Mouse (Mus musculus): Measurements from ENCODE around the gene Clec18a. TPM values are rescaled to one million over a fixed set of nuclear protein-coding genes. Genes with fewer than 3 reads are reported as not detected.
"Not testable (repeated sequence)": the region's sequence is repeated elsewhere in the genome, so short reads cannot be mapped to it uniquely, and the experiment has no call there.

Gene Clec18a
- polyA plus RNA-seq, 1 experiment from 2014 or later, result not detected

DNA sequence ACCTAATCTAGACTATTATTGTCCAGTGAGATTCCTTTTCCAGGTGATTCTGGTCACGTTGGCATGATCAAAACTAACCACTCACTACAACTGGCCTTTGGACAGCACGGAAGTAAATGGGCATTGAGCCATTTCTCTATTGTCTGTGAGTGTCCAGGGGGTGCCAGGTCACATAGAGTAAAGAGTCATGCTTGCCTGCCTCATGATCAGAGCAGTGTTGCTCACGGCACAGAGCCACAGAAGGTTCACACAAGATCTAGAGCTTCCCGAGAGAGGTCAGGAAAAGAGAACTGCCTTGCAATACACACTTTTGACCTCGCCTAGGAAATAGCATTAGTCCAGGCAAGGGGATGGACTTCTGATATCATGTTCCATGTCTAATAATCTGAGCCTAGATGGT lies 12.8 kb downstream of the Clec18a start:
- ATAC-seq (replicated peaks; ENCODE audit: insufficient number of reproducible peaks, insufficient read depth, low FRiP score, low read depth), result no peak
- WGBS, result 56% methylated on average over 5 of the region's 5 CpGs

DNA sequence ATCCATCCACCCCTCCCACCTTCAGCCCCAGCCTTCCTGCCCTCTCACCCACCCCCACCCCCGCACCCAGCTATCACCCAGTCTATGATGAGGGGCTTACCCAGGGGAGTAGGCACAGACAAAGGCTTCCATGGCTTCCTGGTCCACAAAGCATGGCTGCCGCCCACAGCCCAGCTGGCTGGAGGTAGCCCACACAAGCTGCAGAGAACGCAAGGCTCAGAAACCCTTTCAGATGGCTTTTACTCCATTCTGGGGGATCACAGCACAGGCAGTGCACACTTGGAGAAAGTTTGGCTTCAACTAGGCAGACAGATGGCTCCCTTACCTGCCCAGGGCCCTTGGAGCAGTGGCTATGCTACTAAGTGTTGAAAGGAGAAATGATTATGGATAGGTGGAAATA lies 16.3 kb downstream of the Clec18a start:
- Histone ChIP-seq H3K4me1 (replicated peaks) (no peaks in the 10 kb centered on the region), H3K9ac (no peak overlapping the region), H3K27me3 (no peaks in the 10 kb centered on the region), H3K9me3 (replicated peaks) (no peaks in the 10 kb centered on the region), H3K36me3 (no peaks in the 10 kb centered on the region), H3K27ac (no peak overlapping the region), H3K4me3 (no peak overlapping the region), H3K4me2 (no peak overlapping the region)
- WGBS, result 78% methylated on average over 3 of the region's 3 CpGs
- no peak for ATAC-seq (replicated peaks; ENCODE audit: insufficient number of reproducible peaks, insufficient read depth, low FRiP score, low read depth)

More for the DNA sequence above, 12.8 kb downstream of the Clec18a start:
- Histone ChIP-seq H3K9ac (no peak overlapping the region), H3K27ac (no peak overlapping the region), H3K36me3 (no peaks in the 10 kb centered on the region), H3K4me2 (no peak overlapping the region), H3K4me1 (replicated peaks) (no peaks in the 10 kb centered on the region), H3K4me3 (no peak overlapping the region), H3K27me3 (no peaks in the 10 kb centered on the region), H3K9me3 (replicated peaks) (no peaks in the 10 kb centered on the region)

DNA sequence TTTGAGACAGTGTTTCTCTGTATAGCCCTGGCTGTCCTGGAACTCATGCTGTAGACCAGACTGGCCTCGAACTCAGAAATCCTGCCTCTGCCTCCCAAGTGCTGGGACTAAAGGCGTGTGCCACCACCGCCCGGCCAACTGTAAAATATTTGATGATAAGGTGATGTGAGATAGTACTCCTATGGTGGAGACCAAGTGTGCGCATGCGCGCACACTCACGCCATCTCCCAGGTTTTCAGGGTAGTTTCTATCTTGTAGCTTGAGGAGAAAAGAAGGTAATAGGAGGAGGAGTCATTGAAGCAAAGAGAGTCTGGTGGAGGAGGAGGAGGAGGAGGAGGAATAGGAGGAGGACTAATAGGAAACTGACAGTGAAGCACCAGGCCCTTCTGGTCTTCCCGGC lies 23.6 kb downstream of the Clec18a start:
- WGBS, result 82% methylated on average over 9 of the region's 9 CpGs

DNA sequence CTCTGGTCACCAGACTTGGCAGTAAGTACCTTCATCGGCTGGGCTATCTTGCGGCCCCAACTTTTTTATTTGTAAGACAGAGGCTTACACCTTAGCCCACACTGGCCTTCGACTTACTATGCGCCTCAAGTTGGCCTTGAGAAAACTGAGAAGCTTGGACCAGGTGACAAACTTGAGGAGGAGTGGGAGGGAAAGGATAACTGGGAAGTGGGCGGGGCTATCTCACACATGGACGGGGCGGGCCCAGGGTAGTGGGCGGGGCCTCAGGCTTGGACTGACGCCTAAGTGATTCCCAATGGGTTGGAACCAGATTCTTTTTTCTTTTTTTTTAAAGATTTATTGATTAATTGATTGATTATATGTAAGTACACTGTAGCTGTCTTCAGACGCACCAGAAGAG lies 24.8 kb downstream of the Clec18a start:
- Histone ChIP-seq H3K4me2 (no peak overlapping the region), H3K9ac (no peak overlapping the region), H3K27me3 (no peaks in the 10 kb centered on the region), H3K36me3 (no peaks in the 10 kb centered on the region), H3K27ac (no peak overlapping the region), H3K9me3 (replicated peaks) (no peaks in the 10 kb centered on the region), H3K4me3 (no peak overlapping the region), H3K4me1 (replicated peaks) (no peaks in the 10 kb centered on the region)
- WGBS, result 30% methylated on average over 10 of the region's 10 CpGs
- no peak for ATAC-seq (replicated peaks; ENCODE audit: insufficient number of reproducible peaks, insufficient read depth, low FRiP score, low read depth)

More for the DNA sequence above, 23.6 kb downstream of the Clec18a start:
- H3K27me3 ChIP-seq; H3K27ac ChIP-seq; ATAC-seq (replicated peaks; ENCODE audit: insufficient number of reproducible peaks, insufficient read depth, low FRiP score, low read depth); H3K4me3 ChIP-seq; H3K9me3 ChIP-seq (replicated peaks); H3K4me1 ChIP-seq (replicated peaks); H3K9ac ChIP-seq; H3K36me3 ChIP-seq; H3K4me2 ChIP-seq: not testable (repeated sequence)

DNA sequence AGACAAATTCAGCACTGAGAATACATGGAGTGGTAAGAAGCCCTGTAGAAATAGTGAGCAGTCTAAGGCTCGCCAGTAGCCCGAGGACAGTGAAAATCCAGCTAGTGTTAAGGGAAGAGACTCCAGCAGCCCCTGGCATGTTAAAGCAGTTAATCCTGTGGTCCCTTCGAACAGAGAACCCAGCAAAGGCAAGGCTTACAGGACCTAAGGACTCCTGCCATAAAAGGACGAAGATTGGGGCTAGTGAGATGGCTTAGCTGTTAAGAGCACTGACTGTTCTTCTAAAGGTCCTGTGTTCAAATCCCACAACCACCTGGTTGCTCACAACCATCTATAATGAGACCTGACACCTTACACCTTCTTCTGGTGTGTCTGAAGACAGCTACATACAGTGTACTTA lies 25.9 kb downstream of the Clec18a start:
- Histone ChIP-seq H3K4me3 (no peak overlapping the region), H3K36me3 (no peaks in the 10 kb centered on the region), H3K4me1 (replicated peaks) (peaks cover 7% of the 10 kb centered on the region; the same call in 1 of the 2 replicates), H3K27me3 (no peaks in the 10 kb centered on the region), H3K4me2 (no peak overlapping the region), H3K27ac (no peak overlapping the region), H3K9me3 (replicated peaks) (no peaks in the 10 kb centered on the region), H3K9ac (no peak overlapping the region)
- WGBS, result 64% methylated on average over 4 of the region's 4 CpGs
- no peak for ATAC-seq (replicated peaks; ENCODE audit: insufficient number of reproducible peaks, insufficient read depth, low FRiP score, low read depth)

DNA sequence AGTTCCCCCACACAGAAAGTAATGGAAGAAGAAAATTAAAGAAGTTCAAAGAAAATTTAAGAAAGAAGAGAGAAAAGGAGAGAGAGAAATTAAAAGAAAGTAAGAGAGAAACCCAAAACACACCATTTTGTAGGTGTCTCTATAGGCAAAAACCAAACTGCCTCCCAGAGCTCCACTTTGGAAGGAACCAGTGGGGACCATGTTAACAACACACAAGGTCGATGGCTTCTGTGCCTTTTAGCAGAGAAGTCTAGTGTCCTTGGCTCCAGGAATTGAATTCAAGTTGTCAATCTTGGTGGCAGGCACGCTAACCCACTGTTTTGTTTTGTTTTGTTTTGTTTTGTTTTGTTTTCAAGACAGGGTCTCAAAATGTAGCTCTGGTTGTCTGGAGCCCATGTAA lies 29.3 kb downstream of the Clec18a start:
- Histone ChIP-seq H3K36me3 (no peaks in the 10 kb centered on the region), H3K9ac (no peak overlapping the region), H3K4me1 (replicated peaks) (peaks cover 20% of the 10 kb centered on the region), H3K4me3 (no peak overlapping the region), H3K4me2 (peak overlapping the region; percentile 83), H3K27me3 (no peaks in the 10 kb centered on the region), H3K27ac (no peak overlapping the region), H3K9me3 (replicated peaks) (no peaks in the 10 kb centered on the region)
- WGBS, result 67% methylated on average over 2 of the region's 2 CpGs
- ATAC-seq (replicated peaks; ENCODE audit: insufficient number of reproducible peaks, insufficient read depth, low FRiP score, low read depth), result no peak

DNA sequence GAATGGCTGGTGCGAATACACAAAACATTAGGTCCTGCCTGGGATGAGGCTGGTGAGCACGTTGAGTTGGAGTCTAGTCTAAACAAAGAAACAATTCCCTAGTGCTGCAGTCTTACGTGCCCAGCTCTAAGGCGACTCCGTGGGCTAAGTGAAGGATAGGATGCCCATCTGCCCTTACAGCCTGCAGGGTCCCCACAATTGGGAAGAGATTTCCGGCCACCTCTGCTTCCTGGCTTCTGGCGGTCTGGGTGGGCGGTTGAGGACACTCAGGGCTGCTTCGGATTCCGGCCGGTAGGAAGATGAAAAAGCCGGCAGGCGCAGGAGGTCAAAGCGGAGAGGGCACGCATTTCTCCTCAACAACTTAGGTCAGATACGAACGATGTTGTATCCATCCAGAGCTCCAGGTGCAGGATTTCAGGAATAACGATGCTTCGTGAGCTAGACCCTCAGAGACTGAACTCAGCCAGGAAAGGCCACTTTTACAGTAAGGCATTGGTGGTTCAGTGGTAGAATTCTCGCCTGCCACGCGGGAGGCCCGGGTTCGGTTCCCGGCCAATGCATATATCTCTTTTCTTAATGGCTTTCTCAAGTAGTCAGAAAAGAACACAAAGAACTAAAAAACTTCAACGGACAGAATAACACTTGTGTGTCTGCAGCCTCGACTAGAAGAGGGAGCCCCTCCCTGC lies 30.0 kb downstream of the Clec18a start:
- Histone ChIP-seq H3K9ac (peak overlapping the region; percentile 53), H3K9me3 (replicated peaks) (no peaks in the 10 kb centered on the region), H3K4me2 (peak overlapping the region; percentile 83), H3K27ac (no peak overlapping the region), H3K36me3 (no peaks in the 10 kb centered on the region), H3K4me3 (peak overlapping the region; percentile 71), H3K27me3 (no peaks in the 10 kb centered on the region), H3K4me1 (replicated peaks) (peaks cover 27% of the 10 kb centered on the region)
- peak; percentile 82 for ATAC-seq (replicated peaks; ENCODE audit: insufficient number of reproducible peaks, insufficient read depth, low FRiP score, low read depth)
- under 1% methylated on average over 27 of the region's 27 CpGs for WGBS

DNA sequence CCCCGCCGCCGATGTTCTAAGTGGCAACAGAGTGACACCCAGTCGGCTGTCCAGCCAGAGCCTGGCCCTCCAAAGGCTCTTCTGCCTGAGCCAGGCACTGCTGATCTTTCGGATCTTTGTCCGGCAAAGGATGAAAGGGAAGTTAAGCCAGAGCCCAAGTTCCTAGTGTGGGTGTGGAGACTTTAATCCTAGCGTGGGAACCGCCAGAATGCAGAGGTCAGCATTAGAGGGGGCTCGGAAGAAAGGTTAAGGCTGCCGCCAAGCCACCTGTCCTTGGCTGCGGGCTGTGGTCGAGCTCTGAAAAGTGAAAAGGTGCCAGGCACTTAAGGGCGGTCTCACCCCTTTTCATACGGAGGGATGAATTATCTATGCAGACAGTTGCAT lies 30.5 kb downstream of the Clec18a start:
- Histone ChIP-seq H3K9me3 (replicated peaks) (no peaks in the 10 kb centered on the region), H3K4me2 (peak overlapping the region; percentile 83), H3K9ac (peak overlapping the region; percentile 53), H3K27me3 (no peaks in the 10 kb centered on the region), H3K4me3 (peak overlapping the region; percentile 71), H3K27ac (no peak overlapping the region), H3K36me3 (no peaks in the 10 kb centered on the region), H3K4me1 (replicated peaks) (peaks cover 31% of the 10 kb centered on the region)
- under 1% methylated on average over 14 of the region's 14 CpGs for WGBS
- no peak for ATAC-seq (replicated peaks; ENCODE audit: insufficient number of reproducible peaks, insufficient read depth, low FRiP score, low read depth)

DNA sequence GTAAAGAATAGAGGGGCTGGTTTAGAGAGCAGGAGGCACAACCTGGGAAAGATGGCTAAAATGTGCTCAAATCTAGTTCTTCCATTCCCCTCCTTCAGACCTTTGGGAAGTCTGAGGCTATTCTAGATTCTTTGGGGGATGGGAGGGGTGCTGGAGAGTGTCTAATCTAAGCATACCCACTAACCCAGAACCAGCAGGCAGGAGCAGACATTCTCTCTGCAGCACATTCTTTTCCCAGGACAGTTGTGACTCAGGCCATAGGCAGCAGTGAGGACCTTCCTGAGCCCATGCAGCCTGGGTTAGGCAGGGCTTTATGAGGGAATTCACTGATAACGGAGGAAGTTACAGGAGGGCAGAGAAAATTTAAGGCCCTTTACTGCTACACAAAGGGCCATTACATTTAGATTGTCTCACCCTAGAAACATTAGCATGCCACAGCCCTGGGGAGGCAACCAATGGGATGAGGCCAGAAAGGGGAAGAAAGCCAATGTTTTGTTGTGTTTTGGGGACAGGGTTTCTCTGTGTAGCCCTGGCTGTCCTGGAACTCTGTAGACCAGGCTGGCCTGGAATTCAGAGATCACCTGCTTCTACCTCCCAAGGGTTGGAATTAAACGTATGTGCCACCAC lies 33.2 kb downstream of the Clec18a start:
- WGBS, result 46% methylated on average over 2 of the region's 2 CpGs
- no peak for ATAC-seq (replicated peaks; ENCODE audit: insufficient number of reproducible peaks, insufficient read depth, low FRiP score, low read depth)
- Histone ChIP-seq H3K4me3 (no peak overlapping the region), H3K9ac (no peak overlapping the region), H3K4me2 (no peak overlapping the region), H3K36me3 (peaks cover 14% of the 10 kb centered on the region), H3K27me3 (no peaks in the 10 kb centered on the region), H3K4me1 (replicated peaks) (peaks cover 31% of the 10 kb centered on the region), H3K27ac (no peak overlapping the region), H3K9me3 (replicated peaks) (no peaks in the 10 kb centered on the region)

DNA sequence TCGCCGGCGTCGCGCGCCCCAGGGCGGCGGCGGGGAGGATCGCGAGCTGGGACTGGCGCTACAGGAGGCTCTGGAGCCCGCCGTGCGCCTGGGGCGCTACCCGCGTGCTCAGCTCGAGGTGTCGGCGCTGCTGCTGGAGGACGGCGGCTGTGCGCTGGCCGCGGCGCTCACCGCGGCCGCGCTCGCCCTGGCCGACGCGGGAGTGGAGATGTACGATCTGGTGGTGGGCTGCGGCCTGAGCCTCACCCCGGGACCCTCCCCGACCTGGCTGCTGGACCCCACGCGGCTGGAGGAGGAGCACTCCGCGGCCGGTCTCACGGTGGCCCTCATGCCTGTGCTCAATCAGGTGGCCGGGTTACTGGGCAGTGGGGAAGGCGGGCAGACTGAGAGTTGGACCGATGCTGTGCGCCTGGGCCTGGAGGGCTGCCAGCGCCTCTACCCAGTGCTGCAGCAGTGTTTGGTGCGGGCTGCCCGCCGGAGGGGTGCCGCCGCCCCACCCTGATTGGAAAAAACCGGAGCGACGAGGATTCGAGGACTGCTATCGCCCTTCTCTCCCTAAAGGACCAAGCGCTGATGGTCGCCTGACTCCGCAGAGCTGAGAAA lies 35.4 kb downstream of the Clec18a start:
- no peaks in the 10 kb centered on the region for H3K27me3 ChIP-seq

DNA sequence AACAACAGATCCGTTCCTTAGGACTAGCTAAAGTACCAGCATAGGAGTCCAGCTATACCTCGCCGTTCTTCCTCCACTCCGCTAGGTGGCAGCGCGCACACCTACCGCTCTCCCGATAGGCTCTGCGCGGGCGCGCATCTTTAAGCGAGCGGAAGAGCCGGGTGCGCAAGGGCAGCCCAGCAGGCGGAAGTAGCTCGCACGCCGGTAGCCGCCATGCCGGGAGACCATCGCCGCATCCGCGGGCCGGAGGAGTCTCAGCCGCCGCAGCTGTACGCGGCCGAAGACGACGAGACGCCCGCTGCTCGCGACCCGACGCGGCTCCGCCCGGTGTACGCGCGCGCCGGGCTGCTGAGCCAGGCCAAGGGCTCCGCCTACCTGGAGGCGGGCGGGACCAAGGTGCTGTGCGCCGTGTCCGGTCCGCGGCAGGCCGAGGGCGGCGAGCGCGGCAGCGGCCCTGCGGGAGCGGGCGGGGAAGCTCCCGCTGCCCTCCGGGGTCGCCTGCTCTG lies 36.0 kb downstream of the Clec18a start, which contains the start of gene Exosc6:
Gene Exosc6, plus strand, starts transcription at position 182 of the 506 bp plus-strand sequence.
- Histone ChIP-seq H3K4me1 (replicated peaks) (peaks cover 24% of the 10 kb centered on the region), H3K4me2 (peak within 1 kb of the TSS; percentile 90), H3K4me3 (peak within 1 kb of the TSS; percentile 92), H3K27me3 (no peaks in the 10 kb centered on the region), H3K9ac (peak within 1 kb of the TSS; percentile 74), H3K9me3 (replicated peaks) (no peaks in the 10 kb centered on the region), H3K27ac (peak within 1 kb of the TSS; percentile 87), H3K36me3 (peaks cover 41% of the 10 kb centered on the region)
- WGBS, result under 1% methylated on average over 68 of the region's 68 CpGs
- peak; percentile 88 for ATAC-seq (replicated peaks; ENCODE audit: insufficient number of reproducible peaks, insufficient read depth, low FRiP score, low read depth)

More for the DNA sequence above, 35.4 kb downstream of the Clec18a start:
- peaks cover 27% of the 10 kb centered on the region for H3K4me1 ChIP-seq (replicated peaks)
- peak overlapping the region; percentile 90 for H3K4me2 ChIP-seq
- H3K36me3 ChIP-seq, result peaks cover 36% of the 10 kb centered on the region
- under 1% methylated on average over 56 of the region's 63 CpGs for WGBS
- H3K27ac ChIP-seq, result peak overlapping the region; percentile 87
- H3K4me3 ChIP-seq, result peak overlapping the region; percentile 92
- H3K9ac ChIP-seq, result peak overlapping the region; percentile 74
- peak; percentile 71 for ATAC-seq (replicated peaks; ENCODE audit: insufficient number of reproducible peaks, insufficient read depth, low FRiP score, low read depth)
- no peaks in the 10 kb centered on the region for H3K9me3 ChIP-seq (replicated peaks)

Measured in heart, embryonic 15.5 days (tissue).